Mouse (Mus musculus): ENCODE data around the gene Cdk6. TPM values are rescaled to one million over a fixed set of nuclear protein-coding genes. Genes with fewer than 3 reads are reported as not detected.
"Not testable (repeated sequence)": the region's sequence is repeated elsewhere in the genome, so short reads cannot be mapped to it uniquely, and the experiment has no call there.

Gene Cdk6
- polyA plus RNA-seq, 1 experiment from 2014 or later: 14.1 TPM

- Histone ChIP-seq H3K4me3 (ENCODE audit: low read depth, low read length) (no peak overlapping the region), H3K4me2 (ENCODE audit: low read depth) (no peak overlapping the region), H3K36me3 (ENCODE audit: control insufficient read depth, insufficient read depth, low read length) (no peaks in the 10 kb centered on the region), H3K4me1 (ENCODE audit: control insufficient read depth, insufficient read depth, low read length) (no peaks in the 10 kb centered on the region; the same call in 1 of the 2 replicates), H3K27ac (ENCODE audit: low read depth, low read length) (no peak overlapping the region), H3K27me3 (ENCODE audit: control insufficient read depth, insufficient read depth, low read length) (no peaks in the 10 kb centered on the region), H3K9me3 (ENCODE audit: control insufficient read depth, low read length) (no peaks in the 10 kb centered on the region; the same call in 1 of the 2 replicates), H3K9ac (ENCODE audit: low read length) (no peak overlapping the region)
- WGBS: 81% methylated on average over 9 of the region's 9 CpGs
- ATAC-seq (ENCODE audit: insufficient read depth, low FRiP score, low TSS enrichment): no peak
- no peak for DNase-seq (ENCODE audit: low spot score)
These were observed 66.6 kb downstream of the Cdk6 start for GRCm38 (mm10) chr5:3407926-3408325.

GRCm38 (mm10) chr5:3418183-3418582, 76.9 kb downstream of the Cdk6 start:
- not testable (repeated sequence) for H3K27me3 ChIP-seq (ENCODE audit: control insufficient read depth, insufficient read depth, low read length); H3K4me3 ChIP-seq (ENCODE audit: low read depth, low read length); H3K27ac ChIP-seq (ENCODE audit: low read depth, low read length); H3K36me3 ChIP-seq (ENCODE audit: control insufficient read depth, insufficient read depth, low read length); H3K9me3 ChIP-seq (ENCODE audit: control insufficient read depth, low read length); DNase-seq (ENCODE audit: low spot score); ATAC-seq (ENCODE audit: insufficient read depth, low FRiP score, low TSS enrichment); H3K4me2 ChIP-seq (ENCODE audit: low read depth); H3K9ac ChIP-seq (ENCODE audit: low read length); H3K4me1 ChIP-seq (ENCODE audit: control insufficient read depth, insufficient read depth, low read length)
- 78% methylated on average over 1 of the region's 1 CpGs for WGBS

GRCm38 (mm10) chr5:3420094-3420831, 79.0 kb downstream of the Cdk6 start:
- Histone ChIP-seq H3K4me2 (ENCODE audit: low read depth) (no peak overlapping the region), H3K4me1 (ENCODE audit: control insufficient read depth, insufficient read depth, low read length) (no peaks in the 10 kb centered on the region), H3K27ac (ENCODE audit: low read depth, low read length) (no peak overlapping the region), H3K9me3 (ENCODE audit: control insufficient read depth, low read length) (no peaks in the 10 kb centered on the region), H3K27me3 (ENCODE audit: control insufficient read depth, insufficient read depth, low read length) (no peaks in the 10 kb centered on the region), H3K9ac (ENCODE audit: low read length) (no peak overlapping the region), H3K4me3 (ENCODE audit: low read depth, low read length) (no peak overlapping the region), H3K36me3 (ENCODE audit: control insufficient read depth, insufficient read depth, low read length) (no peaks in the 10 kb centered on the region)
- DNase-seq (ENCODE audit: low spot score) (no peak), ATAC-seq (ENCODE audit: insufficient read depth, low FRiP score, low TSS enrichment) (no peak)
- 84% methylated on average over 10 of the region's 10 CpGs for WGBS

GRCm38 (mm10) chr5:3420832-3421228, 79.5 kb downstream of the Cdk6 start:
- ATAC-seq (ENCODE audit: insufficient read depth, low FRiP score, low TSS enrichment) (no peak), DNase-seq (ENCODE audit: low spot score) (no peak)
- no peak overlapping the region for H3K27ac ChIP-seq (ENCODE audit: low read depth, low read length)
- no peaks in the 10 kb centered on the region for H3K27me3 ChIP-seq (ENCODE audit: control insufficient read depth, insufficient read depth, low read length)
- no peak overlapping the region for H3K9ac ChIP-seq (ENCODE audit: low read length)
- H3K4me3 ChIP-seq (ENCODE audit: low read depth, low read length): no peak overlapping the region
- no peaks in the 10 kb centered on the region for H3K9me3 ChIP-seq (ENCODE audit: control insufficient read depth, low read length)
- no peak overlapping the region for H3K4me2 ChIP-seq (ENCODE audit: low read depth)
- WGBS: 84% methylated on average over 3 of the region's 3 CpGs
- H3K4me1 ChIP-seq (ENCODE audit: control insufficient read depth, insufficient read depth, low read length): no peaks in the 10 kb centered on the region
- no peaks in the 10 kb centered on the region for H3K36me3 ChIP-seq (ENCODE audit: control insufficient read depth, insufficient read depth, low read length)

GRCm38 (mm10) chr5:3433131-3433700, 91.9 kb downstream of the Cdk6 start:
- not testable (repeated sequence) for H3K27me3 ChIP-seq (ENCODE audit: control insufficient read depth, insufficient read depth, low read length); ATAC-seq (ENCODE audit: insufficient read depth, low FRiP score, low TSS enrichment); DNase-seq (ENCODE audit: low spot score); H3K4me2 ChIP-seq (ENCODE audit: low read depth); H3K4me1 ChIP-seq (ENCODE audit: control insufficient read depth, insufficient read depth, low read length); H3K27ac ChIP-seq (ENCODE audit: low read depth, low read length); H3K36me3 ChIP-seq (ENCODE audit: control insufficient read depth, insufficient read depth, low read length); H3K4me3 ChIP-seq (ENCODE audit: low read depth, low read length); H3K9me3 ChIP-seq (ENCODE audit: control insufficient read depth, low read length); H3K9ac ChIP-seq (ENCODE audit: low read length)
- WGBS: 77% methylated on average over 19 of the region's 20 CpGs

- H3K36me3 ChIP-seq (ENCODE audit: control insufficient read depth, insufficient read depth, low read length); H3K9ac ChIP-seq (ENCODE audit: low read length); H3K4me1 ChIP-seq (ENCODE audit: control insufficient read depth, insufficient read depth, low read length); H3K4me3 ChIP-seq (ENCODE audit: low read depth, low read length); H3K4me2 ChIP-seq (ENCODE audit: low read depth); H3K27me3 ChIP-seq (ENCODE audit: control insufficient read depth, insufficient read depth, low read length); H3K9me3 ChIP-seq (ENCODE audit: control insufficient read depth, low read length); DNase-seq (ENCODE audit: low spot score); H3K27ac ChIP-seq (ENCODE audit: low read depth, low read length); ATAC-seq (ENCODE audit: insufficient read depth, low FRiP score, low TSS enrichment): not testable (repeated sequence)
- 97% methylated on average over 5 of the region's 5 CpGs for WGBS
These were observed 92.8 kb downstream of the Cdk6 start for GRCm38 (mm10) chr5:3434105-3434504.

GRCm38 (mm10) chr5:3438453-3439003, 97.2 kb downstream of the Cdk6 start:
- not testable (repeated sequence) for H3K9ac ChIP-seq (ENCODE audit: low read length); ATAC-seq (ENCODE audit: insufficient read depth, low FRiP score, low TSS enrichment)
- 92% methylated on average over 9 of the region's 9 CpGs for WGBS

GRCm38 (mm10) chr5:3439386-3439785, 98.1 kb downstream of the Cdk6 start:
- not testable (repeated sequence) for ATAC-seq (ENCODE audit: insufficient read depth, low FRiP score, low TSS enrichment); H3K36me3 ChIP-seq (ENCODE audit: control insufficient read depth, insufficient read depth, low read length); H3K4me3 ChIP-seq (ENCODE audit: low read depth, low read length); H3K9me3 ChIP-seq (ENCODE audit: control insufficient read depth, low read length); H3K9ac ChIP-seq (ENCODE audit: low read length); H3K27me3 ChIP-seq (ENCODE audit: control insufficient read depth, insufficient read depth, low read length); H3K4me1 ChIP-seq (ENCODE audit: control insufficient read depth, insufficient read depth, low read length); H3K4me2 ChIP-seq (ENCODE audit: low read depth); DNase-seq (ENCODE audit: low spot score); H3K27ac ChIP-seq (ENCODE audit: low read depth, low read length)
- 87% methylated on average over 6 of the region's 6 CpGs for WGBS

More at GRCm38 (mm10) chr5:3438453-3439003, 97.2 kb downstream of the Cdk6 start:
- not testable (repeated sequence) for H3K27me3 ChIP-seq (ENCODE audit: control insufficient read depth, insufficient read depth, low read length); H3K9me3 ChIP-seq (ENCODE audit: control insufficient read depth, low read length); DNase-seq (ENCODE audit: low spot score); H3K4me1 ChIP-seq (ENCODE audit: control insufficient read depth, insufficient read depth, low read length); H3K4me3 ChIP-seq (ENCODE audit: low read depth, low read length); H3K27ac ChIP-seq (ENCODE audit: low read depth, low read length); H3K36me3 ChIP-seq (ENCODE audit: control insufficient read depth, insufficient read depth, low read length); H3K4me2 ChIP-seq (ENCODE audit: low read depth)

GRCm38 (mm10) chr5:3442524-3442923, 101.2 kb downstream of the Cdk6 start:
- ATAC-seq (ENCODE audit: insufficient read depth, low FRiP score, low TSS enrichment): not testable (repeated sequence)

More at GRCm38 (mm10) chr5:3442524-3442923, 101.2 kb downstream of the Cdk6 start:
- H3K36me3 ChIP-seq (ENCODE audit: control insufficient read depth, insufficient read depth, low read length); H3K9me3 ChIP-seq (ENCODE audit: control insufficient read depth, low read length); H3K27ac ChIP-seq (ENCODE audit: low read depth, low read length); DNase-seq (ENCODE audit: low spot score); H3K4me3 ChIP-seq (ENCODE audit: low read depth, low read length); H3K4me1 ChIP-seq (ENCODE audit: control insufficient read depth, insufficient read depth, low read length); H3K4me2 ChIP-seq (ENCODE audit: low read depth); H3K9ac ChIP-seq (ENCODE audit: low read length); H3K27me3 ChIP-seq (ENCODE audit: control insufficient read depth, insufficient read depth, low read length): not testable (repeated sequence)
- 87% methylated on average over 3 of the region's 3 CpGs for WGBS
